Mouse (Mus musculus) inflammation-experienced regulatory T-cells, adult 16 weeks (primary cell): ENCODE data around the gene Nutf2-ps1. TPM values are rescaled to one million over a fixed set of nuclear protein-coding genes. Genes with fewer than 3 reads are reported as not detected.

ENCODE experiments used
- polyA plus RNA-seq: library from polyadenylated mRNA; unstranded; fragments of 100-300 nt; shearing (Covaris generic); gene quantifications from one replicate; pipeline ENCODE4 v1.2.1, GENCODE M21; 2017

Nutf2-ps1 gene
- 225 TPM for polyA plus RNA-seq

DNA sequence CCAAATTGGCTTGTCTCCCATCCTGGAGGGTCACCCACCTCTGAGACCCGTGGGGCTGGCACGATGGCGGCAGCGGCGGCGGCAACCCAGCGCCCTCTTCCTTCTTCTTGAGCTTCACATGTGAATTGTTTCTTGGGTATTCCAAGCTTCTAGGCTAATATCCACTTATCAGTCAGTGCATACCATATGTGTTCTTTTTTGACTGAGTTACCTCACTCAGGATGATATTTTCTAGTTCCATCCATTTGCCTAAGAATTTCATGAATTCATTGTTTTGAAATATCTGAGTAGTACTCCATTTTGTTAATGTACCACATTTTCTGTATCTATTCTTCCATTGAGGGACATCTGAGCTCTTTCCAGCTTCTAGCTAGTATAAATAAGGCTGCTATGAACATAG, at the start of gene Nutf2-ps1:
TSS of gene Nutf2-ps1 (minus strand) at position 101 of the 400 bp plus-strand sequence.

DNA sequence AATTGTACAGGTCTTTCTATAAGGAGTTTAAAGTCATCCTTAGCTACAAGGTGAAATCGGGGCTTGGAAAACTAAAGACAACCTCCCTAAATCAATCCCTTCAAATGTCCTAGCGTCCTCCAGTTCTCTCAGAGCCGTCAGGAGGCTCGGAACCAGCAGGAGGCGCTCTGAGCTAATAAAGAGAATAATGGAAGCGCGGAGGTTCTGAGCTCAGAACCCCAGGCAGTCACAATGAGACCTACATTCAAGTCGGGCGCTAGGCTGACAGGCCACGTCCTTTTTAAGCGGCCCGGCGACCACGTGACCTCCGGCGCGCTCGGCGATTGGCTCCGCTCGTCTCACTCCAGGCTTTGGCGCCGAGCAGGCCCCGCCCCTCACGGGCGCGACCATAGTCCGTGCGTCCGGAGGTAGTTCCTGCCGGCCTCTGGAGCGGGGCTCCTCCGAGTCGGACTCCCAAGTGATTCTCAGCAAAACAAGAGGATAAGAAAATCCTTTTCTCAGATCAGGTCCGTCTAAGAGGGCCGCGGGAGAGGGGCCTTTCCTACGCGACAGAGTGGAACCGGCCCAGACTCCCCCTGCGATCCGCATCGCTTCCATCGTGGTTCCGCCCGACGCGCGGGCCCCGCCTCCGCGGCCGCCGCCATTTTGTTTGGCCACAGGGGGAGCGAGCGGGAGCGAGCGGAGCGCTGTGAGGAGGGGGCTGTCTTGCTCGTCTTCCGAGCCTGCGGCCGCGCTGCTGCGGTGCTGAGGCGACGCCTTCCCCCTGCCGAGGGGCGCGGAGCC, 11.1 kb upstream of the Nutf2-ps1 start, which contains the start of gene Smc3:
TSS of gene Smc3 (plus strand) at position 642 of the 783 bp plus-strand sequence.

Other genes starting within 250 kb of the Nutf2-ps1 start
- not detected for gene Gm10197, start 217.3 kb downstream of the Nutf2-ps1 start, polyA plus RNA-seq
- gene Smndc1, start 198.5 kb downstream of the Nutf2-ps1 start, polyA plus RNA-seq: 70.3 TPM
- gene Dusp5, start 60.0 kb downstream of the Nutf2-ps1 start, polyA plus RNA-seq: 5.6 TPM
- gene Smc3, start 11.3 kb upstream of the Nutf2-ps1 start, polyA plus RNA-seq: 56.5 TPM
- 0.35 TPM for gene Rbm20, start 88.2 kb upstream of the Nutf2-ps1 start, polyA plus RNA-seq